Mouse (Mus musculus): ENCODE data around the gene Atp5f1. TPM values are rescaled to one million over a fixed set of nuclear protein-coding genes. Genes with fewer than 3 reads are reported as not detected.
A peak's percentile ranks its signal among the peaks of the same experiment; 100 is the strongest.
"Not testable (repeated sequence)": the region's sequence is repeated elsewhere in the genome, so short reads cannot be mapped to it uniquely, and the experiment has no call there.

Atp5f1 gene
- 100 to 1,000 TPM; 272 to 278 TPM for total RNA-seq (2021)

- DNase-seq (ENCODE audit: low spot score in 2 of 2) = no peak
- intact Hi-C loops (cut with DNase I) = loop anchor here (2.0 to 5.0 kb wide), 2 partner anchors 158 to 273 kb away; partner anchors contain the start of genes Ddx20 and Rap1a
Observed at GRCm38 (mm10) chr3:105959999-105960398, at the start of gene Atp5f1. Gene Atp5f1, minus strand, starts transcription at chr3:105960099.

- DNase-seq (ENCODE audit: low spot score in 2 of 2); intact Hi-C loops (cut with DNase I): not testable (repeated sequence)
Observed at GRCm38 (mm10) chr3:106003360-106003759, 43.5 kb upstream of the Atp5f1 start.

GRCm38 (mm10) chr3:106001416-106002370, 41.8 kb upstream of the Atp5f1 start:
- DNase-seq (ENCODE audit: low spot score in 2 of 2) = peak; percentile 39 to 44
- intact Hi-C loops (cut with DNase I) = no loop called here

- DNase-seq (ENCODE audit: low spot score in 2 of 2) = no peak
- intact Hi-C loops (cut with DNase I) = no loop called here
Observed at GRCm38 (mm10) chr3:106000707-106001375, 40.9 kb upstream of the Atp5f1 start.

GRCm38 (mm10) chr3:105994730-105995129, 34.8 kb upstream of the Atp5f1 start:
- no peak for DNase-seq (ENCODE audit: low spot score in 2 of 2)
- intact Hi-C loops (cut with DNase I) = loop anchor here (10.0 kb wide), 1 partner anchor 890 kb away; no protein-coding TSS in a partner anchor

GRCm38 (mm10) chr3:105991653-105992283, 31.9 kb upstream of the Atp5f1 start:
- intact Hi-C loops (cut with DNase I) = loop anchor here (1.0 to 10.0 kb wide), 2 partner anchors 457 to 893 kb away; no protein-coding TSS in a partner anchor
- DNase-seq (ENCODE audit: low spot score in 2 of 2) = peak; percentile 48 to 54

GRCm38 (mm10) chr3:105989611-105990010, 29.7 kb upstream of the Atp5f1 start:
- intact Hi-C loops (cut with DNase I) = loop anchor here (10.0 kb wide), 1 partner anchor 895 kb away; no protein-coding TSS in a partner anchor
- DNase-seq (ENCODE audit: low spot score in 2 of 2) = not testable (repeated sequence)

- no peak for DNase-seq (ENCODE audit: low spot score in 2 of 2)
- intact Hi-C loops (cut with DNase I) = no loop called here
Observed at GRCm38 (mm10) chr3:105974174-105974573, 14.3 kb upstream of the Atp5f1 start.

GRCm38 (mm10) chr3:105973411-105973810, 13.5 kb upstream of the Atp5f1 start, which contains the start of gene Ovgp1:
Gene Ovgp1, plus strand, starts transcription at chr3:105973711.
- no peak for DNase-seq (ENCODE audit: low spot score in 2 of 2)
- intact Hi-C loops (cut with DNase I) = no loop called here

GRCm38 (mm10) chr3:105971831-105972446, 12.0 kb upstream of the Atp5f1 start:
- no peak for DNase-seq (ENCODE audit: low spot score in 2 of 2)
- intact Hi-C loops (cut with DNase I) = no loop called here

GRCm38 (mm10) chr3:105960700-105961099, 801 bp upstream of the Atp5f1 start:
- intact Hi-C loops (cut with DNase I) = no loop called here
- DNase-seq (ENCODE audit: low spot score in 2 of 2) = no peak

GRCm38 (mm10) chr3:105959585-105959984, 314 bp downstream of the Atp5f1 start:
- intact Hi-C loops (cut with DNase I) = loop anchor here (2.0 to 5.0 kb wide), 2 partner anchors 157 to 273 kb away; partner anchors contain the start of genes Ddx20 and Rap1a
- peak in 1 of 2 experiments; percentile 25 for DNase-seq (ENCODE audit: low spot score in 2 of 2)

GRCm38 (mm10) chr3:105958974-105959580, 822 bp downstream of the Atp5f1 start, which contains the start of gene Wdr77:
Gene Wdr77, plus strand, starts transcription at chr3:105959369.
- intact Hi-C loops (cut with DNase I) = loop anchor here (2.0 to 5.0 kb wide), 2 partner anchors 157 to 272 kb away; partner anchors contain the start of genes Ddx20 and Rap1a
- peak; percentile 95 to 98 for DNase-seq (ENCODE audit: low spot score in 2 of 2)

- DNase-seq (ENCODE audit: low spot score in 2 of 2) = no peak
- intact Hi-C loops (cut with DNase I) = loop anchor here (2.0 to 5.0 kb wide), 2 partner anchors 156 to 271 kb away; partner anchors contain the start of genes Ddx20 and Rap1a
Observed at GRCm38 (mm10) chr3:105958204-105958603, 1.7 kb downstream of the Atp5f1 start.

- intact Hi-C loops (cut with DNase I) = loop anchor here (5.0 kb wide), 1 partner anchor 155 kb away; the partner anchor contains the start of gene Rap1a
- DNase-seq (ENCODE audit: low spot score in 2 of 2) = no peak
Observed at GRCm38 (mm10) chr3:105957235-105957634, 2.7 kb downstream of the Atp5f1 start.

- intact Hi-C loops (cut with DNase I) = no loop called here
- DNase-seq (ENCODE audit: low spot score in 2 of 2) = no peak
Observed at GRCm38 (mm10) chr3:105951348-105951747, 8.6 kb downstream of the Atp5f1 start.

GRCm38 (mm10) chr3:105936111-105936510, 23.8 kb downstream of the Atp5f1 start:
- no peak for DNase-seq (ENCODE audit: low spot score in 2 of 2)
- intact Hi-C loops (cut with DNase I) = no loop called here

GRCm38 (mm10) chr3:105935033-105935432, 24.9 kb downstream of the Atp5f1 start:
- intact Hi-C loops (cut with DNase I) = no loop called here
- peak in 1 of 2 experiments; percentile 14 for DNase-seq (ENCODE audit: low spot score in 2 of 2)
